Mouse (Mus musculus): Measurements from ENCODE around the gene Ear2. TPM values are rescaled to one million over a fixed set of nuclear protein-coding genes. Genes with fewer than 3 reads are reported as not detected.
"Not testable (repeated sequence)": the region's sequence is repeated elsewhere in the genome, so short reads cannot be mapped to it uniquely, and the experiment has no call there.

Gene Ear2
- total RNA-seq (2015; ENCODE audit: low replicate concordance) (73.6 and 109 TPM in 2 replicates), total RNA-seq (2017; ENCODE audit: low replicate concordance) (95.7 and 162 TPM in 2 replicates)

DNA sequence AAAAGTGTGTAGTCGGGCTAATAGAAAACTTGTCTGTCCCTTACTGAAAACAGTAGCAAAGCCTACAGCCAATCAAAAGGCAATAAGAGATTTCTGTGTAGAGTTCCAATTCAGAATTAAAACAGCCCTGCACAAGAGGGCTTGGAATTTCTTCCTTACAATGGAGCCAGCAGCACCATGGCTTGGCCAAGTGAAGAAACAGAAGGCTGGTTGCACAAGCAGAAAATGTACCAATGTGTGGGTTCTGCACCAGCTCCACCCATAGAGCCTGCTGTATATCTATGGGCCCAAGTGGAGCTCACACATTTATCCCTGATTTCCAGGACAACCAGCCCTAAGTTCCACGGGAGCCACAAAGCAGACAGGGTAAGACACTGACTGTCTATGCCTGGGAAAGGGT, at the start of gene Ear2:
Gene Ear2 (plus strand): TSS at position 301 of the 400 bp plus-strand sequence.
- ATAC-seq (replicated peaks; ENCODE audit: low FRiP score, poor library complexity, severe bottlenecking), result not testable (repeated sequence)

DNA sequence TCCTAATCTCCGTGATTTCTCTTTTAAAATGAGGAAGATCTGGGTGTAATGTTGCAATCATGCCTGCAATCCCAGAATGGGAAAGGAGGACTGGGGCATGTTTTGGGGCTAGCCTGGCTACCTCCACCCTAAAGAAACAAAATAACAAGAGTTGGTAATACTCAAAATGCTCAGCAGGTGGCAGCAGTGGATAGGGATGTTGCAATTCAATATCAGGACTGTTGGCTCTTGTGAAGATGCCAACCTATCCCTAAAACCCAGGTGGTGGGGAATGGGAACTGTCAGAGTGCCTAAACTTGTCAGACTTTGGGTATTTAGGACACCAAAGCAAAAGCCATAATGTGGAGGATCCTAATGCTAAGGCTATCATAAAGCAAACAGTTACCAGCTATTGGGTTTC, 34.6 kb upstream of the Ear2 start:
- ATAC-seq (replicated peaks; ENCODE audit: low FRiP score, poor library complexity, severe bottlenecking), result not testable (repeated sequence)

DNA sequence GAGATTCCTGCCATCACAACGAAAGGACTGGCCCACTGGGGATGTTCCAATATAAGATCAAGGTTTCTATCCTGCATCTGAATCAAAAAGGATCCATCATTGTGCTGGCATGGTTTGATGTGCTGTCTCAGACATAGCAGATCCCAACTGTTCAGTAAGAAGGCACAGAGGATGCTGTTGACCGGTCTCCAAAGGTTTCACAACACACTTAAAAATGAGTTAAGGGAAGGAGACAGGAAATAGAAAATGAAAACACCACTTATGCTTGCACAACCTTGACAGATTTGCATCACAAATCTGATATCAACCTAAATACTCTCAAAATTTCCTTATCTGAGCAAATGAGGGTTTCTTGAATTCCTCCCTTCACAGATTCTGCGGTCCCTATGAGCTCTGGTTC, 31.9 kb upstream of the Ear2 start:
- not testable (repeated sequence) for ATAC-seq (replicated peaks; ENCODE audit: low FRiP score, poor library complexity, severe bottlenecking)

DNA sequence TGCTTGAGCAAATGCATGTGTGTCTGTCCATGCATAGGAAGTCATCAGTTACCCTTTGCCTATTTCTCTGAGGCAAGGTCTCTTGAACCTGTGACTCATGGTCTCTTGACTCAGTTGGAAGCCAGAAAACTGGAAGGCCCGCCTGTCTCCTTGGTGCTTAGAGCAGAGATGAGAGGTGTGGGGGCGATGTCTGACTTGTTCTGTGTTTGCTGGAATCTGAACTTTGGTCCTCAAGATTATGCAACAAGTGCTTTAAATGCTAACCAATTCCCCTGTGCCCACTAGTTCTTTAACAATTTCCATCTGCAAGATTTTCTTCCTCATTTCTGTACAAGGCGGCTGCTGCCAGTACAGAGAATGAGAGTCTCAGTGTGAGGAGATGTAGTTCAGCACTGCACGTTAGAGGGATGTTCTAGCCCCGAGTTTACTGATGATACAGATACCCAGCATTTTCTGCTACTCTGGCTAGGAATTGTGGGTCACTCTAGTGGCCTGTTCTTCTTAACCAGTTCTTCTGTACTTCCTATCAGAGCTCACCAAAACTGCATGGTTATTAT, 24.6 kb upstream of the Ear2 start:
- ATAC-seq (replicated peaks; ENCODE audit: low FRiP score, poor library complexity, severe bottlenecking), result not testable (repeated sequence)

DNA sequence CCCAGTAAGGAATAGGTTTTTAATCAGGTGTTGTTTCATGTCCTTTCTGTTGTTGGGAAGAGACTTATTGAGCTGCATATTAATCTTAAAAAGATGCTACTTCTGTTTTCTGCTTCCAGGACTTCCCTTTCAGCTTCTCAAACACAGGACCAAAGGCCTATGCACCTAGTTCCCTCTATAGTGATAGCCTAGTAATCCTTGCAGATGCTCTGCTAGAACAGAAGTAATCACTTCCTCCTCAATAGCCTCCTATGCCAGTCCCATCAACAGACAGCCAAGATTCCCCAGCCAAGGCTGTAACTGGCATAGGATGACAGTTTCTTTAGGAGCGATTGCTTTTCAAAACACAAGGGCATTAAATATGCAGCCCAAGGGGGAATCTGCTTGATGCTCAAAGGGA, 15.9 kb upstream of the Ear2 start:
- not testable (repeated sequence) for ATAC-seq (replicated peaks; ENCODE audit: low FRiP score, poor library complexity, severe bottlenecking)

DNA sequence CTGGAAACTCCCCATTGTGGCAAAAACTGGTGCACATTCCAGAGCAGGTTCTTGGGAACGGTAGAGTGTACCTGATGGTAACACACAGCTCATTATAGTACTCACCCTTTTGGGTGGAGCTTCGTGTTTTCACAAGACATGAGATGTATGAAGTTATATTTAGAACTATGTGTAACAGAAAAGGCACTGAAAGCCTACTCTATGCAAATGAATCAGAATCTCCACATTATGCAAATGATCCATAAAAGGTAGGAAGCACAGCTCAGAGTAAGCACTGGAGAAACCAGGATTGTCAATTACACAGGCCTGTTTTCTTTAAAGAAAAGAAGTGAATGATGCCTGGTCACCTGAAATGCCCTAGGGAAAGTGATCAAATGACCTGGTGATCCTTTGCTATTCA, 14.9 kb upstream of the Ear2 start:
- not testable (repeated sequence) for ATAC-seq (replicated peaks; ENCODE audit: low FRiP score, poor library complexity, severe bottlenecking)

DNA sequence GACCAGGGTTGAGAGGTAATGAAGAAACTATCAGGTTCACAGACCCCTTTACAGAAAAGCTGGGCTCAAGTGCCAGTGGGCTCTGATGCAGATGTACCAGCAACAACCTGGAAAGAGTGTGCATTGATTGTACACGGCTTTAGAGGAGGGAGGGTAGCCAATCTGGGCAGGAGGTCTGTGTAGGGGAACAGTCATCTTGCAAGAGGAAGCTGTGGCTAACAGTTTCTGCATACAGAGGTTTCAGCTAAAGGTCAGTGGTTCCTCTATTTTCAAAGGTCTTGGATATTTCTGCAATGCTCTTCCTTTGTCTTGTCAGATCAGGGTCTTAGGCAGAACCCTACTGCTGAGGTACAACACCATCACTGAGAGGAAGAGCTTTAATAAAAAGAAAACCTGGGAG, 10.9 kb upstream of the Ear2 start:
- not testable (repeated sequence) for ATAC-seq (replicated peaks; ENCODE audit: low FRiP score, poor library complexity, severe bottlenecking)

DNA sequence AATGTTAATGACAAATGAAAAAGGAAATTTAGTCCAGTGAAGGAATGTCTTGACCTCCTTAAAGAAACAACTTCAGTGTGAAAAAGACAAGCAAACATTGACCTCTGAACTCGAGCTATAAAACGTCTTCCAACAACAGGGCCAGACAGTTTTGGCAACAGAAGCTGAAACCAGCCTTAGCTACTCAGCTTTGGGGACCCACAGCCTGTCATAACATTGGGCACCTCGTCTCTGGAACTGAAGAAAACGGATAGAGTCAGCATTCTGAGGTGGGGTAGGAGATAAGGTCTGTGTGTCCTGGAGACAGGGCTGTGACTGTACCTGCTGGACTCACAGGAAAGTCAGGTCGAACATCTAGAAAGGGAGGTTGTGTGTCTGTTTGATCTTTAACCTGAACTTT, 8.0 kb upstream of the Ear2 start:
- ATAC-seq (replicated peaks; ENCODE audit: low FRiP score, poor library complexity, severe bottlenecking), result not testable (repeated sequence)

DNA sequence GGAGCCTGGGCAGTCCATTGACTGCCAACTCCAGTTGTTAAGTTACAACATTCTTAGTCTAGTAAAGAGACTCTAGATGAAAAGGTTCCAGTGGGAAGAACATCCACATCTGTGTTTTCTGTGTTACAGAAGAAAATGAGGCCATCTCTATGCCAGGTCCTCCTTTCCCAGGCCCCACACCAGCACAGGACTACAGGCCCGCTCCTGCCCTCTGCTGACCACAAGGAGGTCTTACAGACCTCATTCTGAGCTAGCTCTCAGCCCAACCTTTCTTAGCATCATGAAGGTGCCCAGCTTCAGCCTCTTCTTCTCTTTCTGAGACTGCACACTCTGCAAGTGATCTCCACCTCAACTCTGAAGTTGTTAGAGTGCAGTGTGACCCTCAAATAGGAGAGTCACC, 2.4 kb upstream of the Ear2 start:
- ATAC-seq (replicated peaks; ENCODE audit: low FRiP score, poor library complexity, severe bottlenecking), result not testable (repeated sequence)

DNA sequence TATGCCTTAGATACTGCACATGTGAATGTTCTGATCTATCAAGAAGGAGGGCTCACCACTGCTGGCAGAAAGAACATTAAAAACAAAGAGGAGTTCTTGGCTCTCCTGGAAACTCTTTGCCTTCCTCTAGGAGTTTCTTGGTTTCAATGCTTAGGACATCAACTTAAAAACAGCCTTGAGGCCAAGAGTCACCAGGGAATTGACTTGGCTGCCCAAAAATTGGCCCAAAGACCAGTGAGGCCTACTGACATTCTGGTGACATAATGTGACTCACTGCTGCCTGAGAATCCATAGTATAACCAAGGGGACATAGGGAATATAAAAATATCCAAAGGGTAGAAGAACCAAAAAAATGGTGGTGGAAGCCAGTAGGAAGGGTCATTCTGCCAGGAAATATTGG, 8.5 kb downstream of the Ear2 start:
- no peak for ATAC-seq (replicated peaks; ENCODE audit: low FRiP score, poor library complexity, severe bottlenecking)

DNA sequence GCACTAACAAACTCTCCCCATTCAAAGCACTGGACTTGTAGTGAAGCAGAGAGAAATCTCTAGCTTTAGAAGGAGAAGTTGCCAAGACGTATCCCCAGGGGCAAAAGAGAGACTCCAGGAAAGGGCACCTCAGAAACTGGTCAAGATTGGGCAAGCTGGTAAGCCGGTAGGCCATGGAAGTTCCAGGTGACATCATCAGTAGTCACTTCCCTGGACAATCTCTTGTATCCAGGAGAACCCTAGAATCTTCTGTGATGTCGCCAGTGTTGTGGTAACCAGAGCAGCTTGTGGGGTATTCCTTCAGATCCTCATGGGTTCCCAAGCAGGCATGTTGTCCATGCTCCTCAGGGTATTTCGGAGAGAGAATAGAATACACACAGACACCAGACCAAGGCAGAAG, 21.1 kb downstream of the Ear2 start, which contains the start of gene Gm3327:
Gene Gm3327 (plus strand): TSS at position 301 of the 400 bp plus-strand sequence.
- ATAC-seq (replicated peaks; ENCODE audit: low FRiP score, poor library complexity, severe bottlenecking), result not testable (repeated sequence)

Other genes starting within 250 kb of the Ear2 start
- gene Ear1, start 227.1 kb upstream of the Ear2 start, total RNA-seq (2015; ENCODE audit: low replicate concordance), result 55.7 and 64.8 TPM in 2 replicates
- gene Ear1, start 227.1 kb upstream of the Ear2 start, total RNA-seq (2017; ENCODE audit: low replicate concordance), result 57.6 and 70.3 TPM in 2 replicates
- gene Ear10, start 179.1 kb upstream of the Ear2 start, total RNA-seq (2015; ENCODE audit: low replicate concordance), result not detected in 2 replicates
- gene Ear10, start 179.1 kb upstream of the Ear2 start, total RNA-seq (2017; ENCODE audit: low replicate concordance), result not detected in 2 replicates
- gene Gm8113, start 177.3 kb upstream of the Ear2 start, total RNA-seq (2015; ENCODE audit: low replicate concordance), result 6.3 and 12.5 TPM in 2 replicates
- 5.7 and 7.7 TPM in 2 replicates for gene Gm8113, start 177.3 kb upstream of the Ear2 start, total RNA-seq (2017; ENCODE audit: low replicate concordance)
- not detected in 2 replicates for gene Ang5, start 145.6 kb upstream of the Ear2 start, total RNA-seq (2015; ENCODE audit: low replicate concordance)
- gene Ang5, start 145.6 kb upstream of the Ear2 start, total RNA-seq (2017; ENCODE audit: low replicate concordance), result not detected in 2 replicates
- gene Ang6, start 100.4 kb upstream of the Ear2 start, total RNA-seq (2015; ENCODE audit: low replicate concordance), result not detected in 2 replicates
- gene Ang6, start 100.4 kb upstream of the Ear2 start, total RNA-seq (2017; ENCODE audit: low replicate concordance), result not detected in 2 replicates
- not detected in 2 replicates for gene Gm3327, start 21.2 kb downstream of the Ear2 start, total RNA-seq (2015; ENCODE audit: low replicate concordance)
- not detected in 2 replicates for gene Gm3327, start 21.2 kb downstream of the Ear2 start, total RNA-seq (2017; ENCODE audit: low replicate concordance)
- gene Gm8212, start 95.0 kb downstream of the Ear2 start, total RNA-seq (2015; ENCODE audit: low replicate concordance), result not detected in 2 replicates
- gene Gm8212, start 95.0 kb downstream of the Ear2 start, total RNA-seq (2017; ENCODE audit: low replicate concordance), result not detected in 2 replicates
- not detected in 2 replicates for gene 4930503E14Rik, start 110.6 kb downstream of the Ear2 start, total RNA-seq (2015; ENCODE audit: low replicate concordance)
- gene 4930503E14Rik, start 110.6 kb downstream of the Ear2 start, total RNA-seq (2017; ENCODE audit: low replicate concordance), result not detected in 2 replicates
- gene Gm8220, start 182.9 kb downstream of the Ear2 start, total RNA-seq (2015; ENCODE audit: low replicate concordance), result not detected in 2 replicates
- gene Gm8220, start 182.9 kb downstream of the Ear2 start, total RNA-seq (2017; ENCODE audit: low replicate concordance), result not detected in 2 replicates
- gene Gm5930, start 235.9 kb downstream of the Ear2 start, total RNA-seq (2015; ENCODE audit: low replicate concordance), result not detected in 2 replicates
- not detected in 2 replicates for gene Gm5930, start 235.9 kb downstream of the Ear2 start, total RNA-seq (2017; ENCODE audit: low replicate concordance)